Mouse (Mus musculus) central nervous system, embryonic 18 days (tissue): ENCODE measurements around the gene Abtb1. TPM values are rescaled to one million over a fixed set of nuclear protein-coding genes. Genes with fewer than 3 reads are reported as not detected.

ENCODE experiments used
- polyA plus RNA-seq: library from polyadenylated mRNA; depleted of rRNA; stranded (reverse); fragments of >200 nt; gene quantifications from 2 replicates; pipeline ENCODE4 v1.2.3, GENCODE M21; 2012; rRNA removed

The Abtb1 gene
- 62.8 and 66.0 TPM in 2 replicates for polyA plus RNA-seq

GRCm38 (mm10) chr6:88841781-88842689 lies at the start of gene Abtb1:
Gene Abtb1 (minus strand): TSS chr6:88841984.

GRCm38 (mm10) chr6:88874868-88875508 lies 33.2 kb upstream of the Abtb1 start, which contains the start of gene Podxl2:
Gene Podxl2 (minus strand): TSS chr6:88875044.

Other genes with a start within 250 kb of the Abtb1 start
- gene Kbtbd12, start 204.0 kb downstream of the Abtb1 start, polyA plus RNA-seq: 0.25 and 0.27 TPM in 2 replicates
- gene Mgll, start 117.6 kb downstream of the Abtb1 start, polyA plus RNA-seq: 22.3 and 23.0 TPM in 2 replicates
- 1,112 and 1,218 TPM in 2 replicates for gene Podxl2, start 33.1 kb upstream of the Abtb1 start, polyA plus RNA-seq
- gene Mcm2, start 56.8 kb upstream of the Abtb1 start, polyA plus RNA-seq: 20.6 and 21.9 TPM in 2 replicates
- 128 and 142 TPM in 2 replicates for gene Tpra1, start 60.3 kb upstream of the Abtb1 start, polyA plus RNA-seq